Mouse (Mus musculus): Measurements from ENCODE around the gene Ccdc122. TPM values are rescaled to one million over a fixed set of nuclear protein-coding genes. Genes with fewer than 3 reads are reported as not detected.
"Not testable (repeated sequence)": the region's sequence is repeated elsewhere in the genome, so short reads cannot be mapped to it uniquely, and the experiment has no call there.

Ccdc122 gene
- 9.1 and 9.7 TPM in 2 replicates for polyA plus RNA-seq (2012; rRNA removed)

- peak; percentile 92 for DNase-seq (ENCODE audit: low spot score)
These were observed at the start of gene Ccdc122, which contains the start of gene Lacc1 for GRCm38 (mm10) chr14:77036226-77037046. Ccdc122 (plus strand) TSS chr14:77036772. Lacc1 (minus strand) TSS chr14:77036904.

- DNase-seq (ENCODE audit: low spot score) = not testable (repeated sequence)
These were observed 46.2 kb upstream of the Ccdc122 start for GRCm38 (mm10) chr14:76990351-76990750.

- no peak for DNase-seq (ENCODE audit: low spot score)
These were observed 31.8 kb upstream of the Ccdc122 start for GRCm38 (mm10) chr14:77004740-77005139.

GRCm38 (mm10) chr14:77005566-77005965, 31.0 kb upstream of the Ccdc122 start:
- no peak for DNase-seq (ENCODE audit: low spot score)

GRCm38 (mm10) chr14:77008238-77008637, 28.3 kb upstream of the Ccdc122 start:
- no peak for DNase-seq (ENCODE audit: low spot score)

- DNase-seq (ENCODE audit: low spot score) = no peak
These were observed 24.8 kb upstream of the Ccdc122 start for GRCm38 (mm10) chr14:77011804-77012203.

- DNase-seq (ENCODE audit: low spot score) = not testable (repeated sequence)
These were observed 19.8 kb upstream of the Ccdc122 start for GRCm38 (mm10) chr14:77016783-77017182.

GRCm38 (mm10) chr14:77017211-77017610, 19.4 kb upstream of the Ccdc122 start:
- no peak for DNase-seq (ENCODE audit: low spot score)

- DNase-seq (ENCODE audit: low spot score) = no peak
These were observed 12.1 kb upstream of the Ccdc122 start for GRCm38 (mm10) chr14:77024499-77024898.

GRCm38 (mm10) chr14:77029319-77030054, 7.1 kb upstream of the Ccdc122 start:
- DNase-seq (ENCODE audit: low spot score) = no peak

GRCm38 (mm10) chr14:77030808-77031207, 5.8 kb upstream of the Ccdc122 start:
- DNase-seq (ENCODE audit: low spot score) = no peak

- no peak for DNase-seq (ENCODE audit: low spot score)
These were observed 4.1 kb upstream of the Ccdc122 start for GRCm38 (mm10) chr14:77032433-77032832.

- no peak for DNase-seq (ENCODE audit: low spot score)
These were observed 3.2 kb upstream of the Ccdc122 start for GRCm38 (mm10) chr14:77033391-77033790.

- DNase-seq (ENCODE audit: low spot score) = no peak
These were observed 2.2 kb upstream of the Ccdc122 start for GRCm38 (mm10) chr14:77034175-77034915.

GRCm38 (mm10) chr14:77034970-77035369, 1.6 kb upstream of the Ccdc122 start:
- DNase-seq (ENCODE audit: low spot score) = no peak

GRCm38 (mm10) chr14:77037330-77037729, 758 bp downstream of the Ccdc122 start:
- DNase-seq (ENCODE audit: low spot score) = no peak

- no peak for DNase-seq (ENCODE audit: low spot score)
These were observed 1.4 kb downstream of the Ccdc122 start for GRCm38 (mm10) chr14:77037832-77038425.

GRCm38 (mm10) chr14:77053288-77053687, 16.7 kb downstream of the Ccdc122 start:
- DNase-seq (ENCODE audit: low spot score) = no peak

- DNase-seq (ENCODE audit: low spot score) = no peak
These were observed 32.8 kb downstream of the Ccdc122 start for GRCm38 (mm10) chr14:77069361-77069760.

- DNase-seq (ENCODE audit: low spot score) = no peak
These were observed 44.7 kb downstream of the Ccdc122 start for GRCm38 (mm10) chr14:77081248-77081647.

- no peak for DNase-seq (ENCODE audit: low spot score)
These were observed 63.7 kb downstream of the Ccdc122 start for GRCm38 (mm10) chr14:77100285-77100684.

- not testable (repeated sequence) for DNase-seq (ENCODE audit: low spot score)
These were observed 74.0 kb downstream of the Ccdc122 start for GRCm38 (mm10) chr14:77110622-77111021.

All from urinary bladder, adult 2 months (tissue).